8 mouse cellular contexts compared by ENCODE assay signal in the genomic region with DNA sequence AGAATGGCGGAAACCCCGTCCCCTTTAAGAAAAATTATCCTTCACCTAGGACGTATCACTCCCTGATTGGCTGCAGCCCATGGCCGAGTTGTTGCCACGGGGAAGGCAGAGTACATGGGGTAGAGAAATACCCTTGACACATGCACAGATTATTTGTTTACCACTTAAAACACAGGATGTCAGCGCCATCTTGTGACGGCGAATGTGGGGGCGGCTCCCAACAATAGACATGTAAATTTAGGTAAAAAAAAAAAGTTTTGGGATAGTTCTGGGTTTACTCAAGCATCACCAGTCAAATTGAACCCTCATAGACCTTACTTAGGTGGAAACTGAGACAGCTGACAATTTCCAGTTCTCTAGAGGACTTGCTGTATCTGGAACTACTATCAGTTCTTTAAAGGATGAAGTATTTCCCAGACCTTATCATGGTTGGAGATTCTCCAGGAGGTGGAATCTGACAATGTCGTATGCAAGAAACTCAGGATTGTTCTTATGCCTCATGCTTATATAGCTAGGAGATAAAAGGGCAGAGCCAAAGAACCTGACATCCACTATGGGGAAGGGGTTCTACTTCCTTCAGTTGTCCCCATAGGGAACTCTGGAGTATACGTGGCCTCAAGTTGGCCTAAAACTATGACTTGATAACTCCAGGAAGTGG. TPM values are rescaled to one million over a fixed set of nuclear protein-coding genes. Genes with fewer than 3 reads are reported as not detected.
A peak's percentile ranks its signal among the peaks of the same experiment; 100 is the strongest.
DNase-seq lines count a peak whose midpoint lies in the region; ATAC-seq and TF ChIP-seq lines count a peak whose summit lies in the region.

No protein-coding gene starts in this region.

- no peak overlapping the region for H3K27ac ChIP-seq in heart, embryonic 13.5 days (replicated peaks)
- H3K27ac ChIP-seq in embryonic facial prominence, embryonic 13.5 days = peak overlapping the region; percentile 81
- H3K27ac ChIP-seq in limb, embryonic 14.5 days (replicated peaks; ENCODE audit: low read depth, low read length) = peak overlapping the region; percentile 48; the same call in 1 of the 2 replicates

- H3K9me3 ChIP-seq in heart, embryonic 13.5 days = no peaks in the 10 kb centered on the region
- no peaks in the 10 kb centered on the region for H3K9me3 ChIP-seq in embryonic facial prominence, embryonic 13.5 days
- H3K9me3 ChIP-seq in limb, embryonic 14.5 days (ENCODE audit: control insufficient read depth, low read length) = no peaks in the 10 kb centered on the region

- no peaks in the 10 kb centered on the region for H3K36me3 ChIP-seq in heart, embryonic 13.5 days
- H3K36me3 ChIP-seq in embryonic facial prominence, embryonic 13.5 days = no peaks in the 10 kb centered on the region
- H3K36me3 ChIP-seq in limb, embryonic 14.5 days (ENCODE audit: control insufficient read depth, insufficient read depth, low read length) = no peaks in the 10 kb centered on the region

- WGBS in heart, embryonic 13.5 days = 46% methylated on average over 11 of the region's 11 CpGs
- 48% methylated on average over 11 of the region's 11 CpGs for WGBS in embryonic facial prominence, embryonic 13.5 days
- WGBS in limb, embryonic 14.5 days = 74% methylated on average over 11 of the region's 11 CpGs

- H3K9ac ChIP-seq in heart, embryonic 13.5 days = no peak overlapping the region
- peak overlapping the region; percentile 55 for H3K9ac ChIP-seq in embryonic facial prominence, embryonic 13.5 days
- H3K9ac ChIP-seq in limb, embryonic 14.5 days (ENCODE audit: low read depth, low read length, severe bottlenecking) = no peak overlapping the region

- intact Hi-C loops in heart, postnatal 10 days (cut with DNase I) = no loop called here
- intact Hi-C loops in gastrocnemius, postnatal 14 days (cut with DNase I; ENCODE audit: low total_unique reads) = no loop called here
- intact Hi-C loops in left cerebral cortex, postnatal 36 days (cut with DNase I) = no loop called here

- peak overlapping the region; percentile 41 for H3K4me3 ChIP-seq in heart, embryonic 13.5 days
- H3K4me3 ChIP-seq in embryonic facial prominence, embryonic 13.5 days = peak overlapping the region; percentile 33
- peak overlapping the region; percentile 26 for H3K4me3 ChIP-seq in limb, embryonic 14.5 days (replicated peaks; ENCODE audit: low read length)

- peak overlapping the region; percentile 29 for H3K4me2 ChIP-seq in heart, embryonic 13.5 days
- peak overlapping the region; percentile 48 for H3K4me2 ChIP-seq in embryonic facial prominence, embryonic 13.5 days
- peak overlapping the region; percentile 29; the same call in 1 of the 2 replicates for H3K4me2 ChIP-seq in limb, embryonic 14.5 days (replicated peaks; ENCODE audit: low read depth, low read length, severe bottlenecking)

- no peak for TF ChIP-seq POLR2A in limb, embryonic 14.5 days (IDR thresholded peaks at IDR 0.05; ENCODE audit: borderline replicate concordance, extremely low read depth, insufficient read depth, insufficient read length)

- no peak for DNase-seq in heart, postnatal 10 days
- DNase-seq in CD4-positive, CD25-positive, alpha-beta regulatory T cell, adult 2 months (ENCODE audit: low read depth, low spot score) = peak; percentile 39
- no peak for DNase-seq in limb, embryonic 14.5 days (ENCODE audit: low spot score)
- no peak for DNase-seq in gastrocnemius, postnatal 14 days
- no peak for DNase-seq in left cerebral cortex, postnatal 36 days (ENCODE audit: low spot score in 2 of 2)
- DNase-seq in adrenal gland, postnatal 10 days = no peak

- ATAC-seq in heart, embryonic 13.5 days (ENCODE audit: extremely low read depth, insufficient number of reproducible peaks, low FRiP score, low TSS enrichment) = no peak
- no peak for ATAC-seq in embryonic facial prominence, embryonic 13.5 days (ENCODE audit: insufficient number of reproducible peaks, insufficient read depth, low FRiP score, low TSS enrichment, low read depth)
- no peak for ATAC-seq in limb, embryonic 14.5 days (ENCODE audit: low FRiP score, low read depth)

- no peaks in the 10 kb centered on the region for H3K4me1 ChIP-seq in heart, embryonic 13.5 days
- no peaks in the 10 kb centered on the region for H3K4me1 ChIP-seq in embryonic facial prominence, embryonic 13.5 days
- H3K4me1 ChIP-seq in limb, embryonic 14.5 days (ENCODE audit: control insufficient read depth, insufficient read depth, low read length) = no peaks in the 10 kb centered on the region

- H3K27me3 ChIP-seq in heart, embryonic 13.5 days (replicated peaks) = no peaks in the 10 kb centered on the region
- no peaks in the 10 kb centered on the region; the same call in 1 of the 2 replicates for H3K27me3 ChIP-seq in embryonic facial prominence, embryonic 13.5 days
- no peaks in the 10 kb centered on the region for H3K27me3 ChIP-seq in limb, embryonic 14.5 days (ENCODE audit: control insufficient read depth, insufficient read depth, low read length)

RNA-seq across cellular contexts. Expression of gene Wdr1, which starts 35.8 kb away (rescaled TPM):
- 218 and 227 TPM in 2 replicates for polyA plus RNA-seq in heart, embryonic 13.5 days (2015; fragmentation: Nextera tagmentation; extraction: Ambion mirVana)
- total RNA-seq in heart, postnatal 10 days (2021) = 100 to 1,000 TPM; 184 to 188 TPM
- 200 and 223 TPM in 2 replicates for polyA plus RNA-seq in embryonic facial prominence, embryonic 13.5 days (2015; fragmentation: Nextera tagmentation; extraction: Ambion mirVana)
- 136 and 143 TPM in 2 replicates for polyA plus RNA-seq in limb, embryonic 14.5 days (2012; rRNA removed)
- 231 and 246 TPM in 2 replicates for polyA plus RNA-seq in limb, embryonic 14.5 days (2014; fragmentation: Nextera tagmentation; extraction: Ambion mirVana)
- 10 to 100 TPM; 73.7 to 98.4 TPM for total RNA-seq in gastrocnemius, postnatal 14 days (2021)
- total RNA-seq in left cerebral cortex, postnatal 36 days (2021) = 100 to 1,000 TPM; 143 to 152 TPM
- total RNA-seq in adrenal gland, postnatal 10 days (2021) = 100 to 1,000 TPM; 118 to 136 TPM
